Mouse (Mus musculus): Measurements from ENCODE around the gene Reg3a.
"Not testable (repeated sequence)": the region's sequence is repeated elsewhere in the genome, so short reads cannot be mapped to it uniquely, and the experiment has no call there.

The Reg3a gene
- long read RNA-seq, experiment 1 = 0 reads
- long read RNA-seq, experiment 2 = 0 reads

DNA sequence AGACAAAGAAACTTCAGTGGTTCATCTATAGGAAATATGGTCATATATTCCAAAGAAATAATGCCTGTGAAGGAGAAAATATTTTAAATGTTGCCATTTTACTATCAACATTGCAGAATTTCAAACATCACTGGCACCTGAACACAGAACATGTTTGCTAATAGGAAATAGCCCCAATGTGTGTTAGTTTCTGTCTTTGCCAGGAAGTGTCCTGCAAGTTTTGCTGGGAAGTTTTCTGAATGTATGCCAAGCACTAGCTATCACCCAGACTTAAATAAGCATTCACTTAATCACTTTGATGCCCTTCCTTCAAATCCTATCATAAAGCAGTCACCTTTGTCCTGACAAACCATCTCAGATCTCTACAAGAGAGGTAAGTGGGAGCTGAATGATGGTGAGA lies at the start of gene Reg3a:
Reg3a (plus strand) TSS at position 301 of the 400 bp plus-strand sequence.
- intact Hi-C loops (cut with DNase I) = no loop called here

DNA sequence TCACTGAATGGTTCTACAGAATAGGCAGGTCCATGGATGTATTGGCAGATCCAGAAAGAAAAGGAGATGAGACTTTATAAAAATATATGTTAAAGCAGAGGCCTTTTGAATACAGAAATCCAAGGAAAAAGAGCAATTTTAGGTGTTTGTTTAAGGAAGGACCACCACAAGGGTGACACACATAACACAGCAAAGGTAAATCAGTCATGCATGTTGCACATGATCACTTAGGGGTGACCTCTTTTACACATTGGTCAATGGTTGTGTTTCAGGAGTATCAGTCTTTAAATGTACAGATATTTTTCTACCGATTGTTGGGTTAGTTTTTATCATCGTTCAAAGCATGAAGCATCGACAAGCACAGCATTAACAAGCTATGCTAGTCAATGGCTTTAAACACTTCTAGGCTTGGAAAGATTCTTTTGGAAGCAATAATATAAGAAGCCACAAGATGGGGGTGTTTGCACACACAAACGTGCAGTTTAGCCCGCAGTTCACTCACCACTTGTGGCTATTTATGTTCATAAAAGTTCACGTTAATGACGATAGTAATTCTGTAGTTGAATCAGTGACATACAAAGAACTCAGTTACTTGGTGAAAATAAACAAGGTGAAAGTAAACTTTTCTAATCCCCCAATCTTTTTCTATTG lies 48.5 kb upstream of the Reg3a start:
- intact Hi-C loops (cut with DNase I) = loop anchor here (2.0 kb wide), 1 partner anchor 183 kb away; no protein-coding TSS in a partner anchor

DNA sequence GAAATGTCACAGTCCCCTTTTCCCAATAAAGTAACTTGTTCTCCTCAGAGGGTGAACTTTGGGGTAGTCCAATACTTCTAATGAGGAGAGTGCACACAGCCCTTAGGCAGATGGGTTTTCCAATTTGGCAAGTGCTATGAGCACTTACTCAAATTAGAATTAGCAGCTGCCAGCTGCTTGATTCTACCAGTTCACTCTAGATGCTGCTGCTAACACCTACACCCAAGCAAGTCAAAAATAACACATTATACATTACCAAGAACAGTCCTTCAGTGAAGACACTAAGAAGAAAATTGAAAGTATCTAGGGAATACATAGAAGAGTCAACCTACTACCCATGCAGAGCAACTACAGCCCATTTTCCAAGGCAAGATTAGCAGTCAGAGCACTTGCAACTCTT lies 40.2 kb upstream of the Reg3a start:
- intact Hi-C loops (cut with DNase I) = no loop called here

DNA sequence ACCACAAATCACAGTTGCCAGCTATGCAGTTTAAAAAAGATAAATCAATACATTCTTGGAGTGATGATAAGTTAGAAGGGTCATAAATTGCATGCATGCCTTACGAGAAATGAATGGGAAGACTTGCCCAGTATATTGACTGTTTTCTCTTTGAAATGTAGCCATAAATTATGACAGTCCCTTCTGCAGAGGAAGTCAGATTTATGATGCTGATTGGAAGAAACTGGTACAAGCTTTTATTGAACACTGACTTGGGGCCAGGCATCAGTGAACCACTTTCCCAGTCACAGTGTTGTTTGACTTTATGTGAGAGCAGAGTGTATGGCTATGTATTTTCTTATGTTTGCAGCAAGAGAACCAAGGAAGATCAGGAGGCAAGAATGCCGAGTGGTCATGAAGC lies 38.8 kb upstream of the Reg3a start:
- intact Hi-C loops (cut with DNase I) = no loop called here

DNA sequence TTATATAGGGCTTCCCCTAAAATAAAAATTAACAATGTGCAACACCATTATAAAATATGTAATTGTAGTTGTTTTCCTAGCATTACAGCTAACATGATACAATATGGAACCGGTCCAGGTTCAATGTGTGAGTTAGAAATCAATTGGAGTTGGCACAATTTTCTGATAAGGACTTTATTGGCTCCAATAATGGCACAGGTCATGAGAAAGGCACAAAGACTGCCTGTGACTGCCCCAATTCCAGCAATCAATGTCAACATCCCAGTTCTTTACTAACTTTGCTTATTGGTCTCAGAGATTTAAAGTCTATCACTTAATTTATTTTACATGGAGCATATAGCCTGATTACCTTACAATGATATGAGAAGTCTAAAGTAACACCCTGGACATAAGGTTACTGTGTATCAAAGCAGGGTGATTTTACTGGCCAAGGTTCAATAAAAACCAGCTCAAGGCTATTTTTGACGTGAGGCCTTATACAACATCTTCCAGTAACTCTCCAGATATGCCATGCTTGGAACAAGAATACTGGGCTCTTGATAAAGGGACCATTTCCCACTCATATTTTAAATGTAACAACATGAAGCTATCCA lies 18.4 kb upstream of the Reg3a start:
- intact Hi-C loops (cut with DNase I) = no loop called here

DNA sequence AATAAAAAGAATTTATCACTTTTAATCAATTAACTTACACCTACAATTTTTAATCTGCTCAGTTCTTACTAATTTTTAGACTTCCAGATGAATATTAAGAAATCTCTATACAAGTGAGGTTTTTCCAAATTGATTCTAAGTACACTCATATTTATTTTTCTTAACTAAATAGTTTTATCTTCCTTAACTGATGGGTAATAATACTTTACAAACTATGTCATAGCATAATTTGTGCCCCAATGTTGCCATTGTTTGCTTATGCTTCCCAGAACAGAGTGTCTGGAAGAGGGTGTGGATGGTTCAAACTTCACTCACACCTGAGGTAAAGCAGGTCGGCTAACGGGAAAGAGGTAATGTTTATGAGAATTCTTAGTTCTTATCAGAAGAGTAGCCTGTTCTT lies 10.2 kb upstream of the Reg3a start, which contains the start of gene Reg3b:
Reg3b (plus strand) TSS at position 301 of the 400 bp plus-strand sequence.
- intact Hi-C loops (cut with DNase I) = no loop called here

DNA sequence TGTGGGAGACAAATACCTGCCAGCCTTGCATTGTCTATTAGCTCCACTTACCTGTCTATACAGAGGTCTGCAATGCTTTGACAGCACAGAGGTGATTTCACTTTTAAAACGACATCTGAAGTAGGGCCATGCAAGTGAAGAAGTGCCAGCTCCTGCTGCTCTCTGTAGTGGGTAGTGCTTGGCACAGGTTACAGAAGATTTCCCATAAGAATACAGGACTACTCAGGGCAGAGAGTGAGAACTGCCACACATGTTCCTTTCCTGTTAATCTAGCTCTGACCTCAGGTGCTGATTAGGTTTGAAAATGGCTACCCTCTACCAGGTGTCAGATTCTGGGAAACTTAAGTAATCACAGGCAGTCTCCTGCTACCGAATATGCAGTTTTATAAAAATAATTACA lies 1.7 kb upstream of the Reg3a start, which contains the start of gene Reg3d:
Reg3d (minus strand) TSS at position 101 of the 400 bp plus-strand sequence.
- intact Hi-C loops (cut with DNase I) = no loop called here

DNA sequence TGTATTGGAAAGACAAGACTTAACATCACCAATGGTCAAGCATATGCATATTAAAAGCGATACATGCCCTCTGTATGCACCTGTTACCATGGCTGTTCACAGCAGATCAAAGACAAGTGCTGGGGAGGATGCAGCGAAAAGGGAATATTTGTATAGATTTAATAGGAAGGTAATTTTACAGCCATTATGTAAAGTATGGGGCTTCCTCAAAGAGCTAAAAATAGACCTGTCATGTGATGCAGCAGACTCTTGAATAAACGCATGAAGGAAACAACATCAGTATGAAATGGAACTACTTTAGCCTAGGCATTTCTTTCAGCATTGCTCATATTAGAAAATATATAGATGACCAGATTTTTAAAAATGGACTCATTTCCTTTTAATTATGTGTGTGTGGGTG lies 5.1 kb downstream of the Reg3a start:
- intact Hi-C loops (cut with DNase I) = no loop called here

DNA sequence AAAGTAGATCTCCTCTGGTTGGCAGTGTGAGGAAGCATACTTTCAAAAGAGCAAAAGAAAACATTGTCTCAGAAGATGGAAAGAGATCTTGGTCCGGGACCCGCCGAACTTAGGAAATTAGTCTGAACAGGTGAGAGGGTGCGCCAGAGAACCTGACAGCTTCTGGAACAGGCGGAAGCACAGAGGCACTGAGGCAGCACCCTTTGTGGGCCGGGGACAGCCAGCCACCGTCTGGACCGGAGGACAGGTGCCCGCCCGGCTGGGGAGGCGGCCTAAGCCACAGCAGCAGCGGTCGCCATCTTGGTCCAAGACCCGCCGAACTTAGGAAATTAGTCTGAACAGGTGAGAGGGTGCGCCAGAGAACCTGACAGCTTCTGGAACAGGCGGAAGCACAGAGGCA lies 14.8 kb downstream of the Reg3a start, which contains the start of gene Reg2:
Reg2 (plus strand) TSS at position 301 of the 400 bp plus-strand sequence.
- intact Hi-C loops (cut with DNase I) = not testable (repeated sequence)

DNA sequence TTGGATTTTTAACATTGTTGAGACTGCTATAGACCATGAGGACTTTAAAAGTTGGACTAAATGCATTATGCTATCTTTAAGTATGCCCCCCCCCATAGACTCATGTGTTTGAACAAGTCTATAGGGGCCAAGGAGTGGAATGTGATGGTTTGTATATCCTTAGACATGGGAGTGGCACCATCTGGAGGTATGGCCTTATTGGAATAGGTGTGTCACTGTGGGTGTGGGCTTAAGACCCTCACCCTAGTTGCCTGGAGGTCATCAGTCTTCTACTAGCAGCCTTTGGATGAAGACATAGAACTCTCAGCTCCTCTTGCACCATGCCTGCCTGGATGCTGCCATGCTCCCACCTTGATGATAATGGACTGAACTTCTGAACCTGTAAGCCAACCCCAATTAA lies 41.9 kb downstream of the Reg3a start, which contains the start of gene Reg1:
Reg1 (plus strand) TSS at position 301 of the 400 bp plus-strand sequence.
- intact Hi-C loops (cut with DNase I) = not testable (repeated sequence)

DNA sequence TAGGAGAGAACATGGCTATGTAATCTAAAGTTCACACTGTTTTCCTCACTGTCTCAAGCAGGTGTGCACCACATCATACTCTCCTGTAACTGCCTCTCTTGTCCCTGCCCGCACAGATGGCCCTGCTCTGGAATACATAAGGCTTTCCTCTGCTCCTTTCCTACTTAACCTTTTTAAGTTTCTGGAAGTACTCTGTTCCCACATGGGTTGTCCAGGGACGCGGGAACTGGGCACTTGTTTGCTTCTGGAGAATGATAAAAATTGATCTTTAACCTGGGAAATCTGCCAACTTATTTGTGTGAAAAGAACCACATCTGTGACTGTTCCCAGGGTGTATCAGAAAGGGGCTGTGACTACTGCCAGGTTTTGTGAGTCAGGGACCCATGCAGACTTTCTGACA lies 45.0 kb downstream of the Reg3a start:
- intact Hi-C loops (cut with DNase I) = no loop called here

Data from adrenal gland (tissue).